Mouse (Mus musculus) intestine, postnatal 0 days (tissue): ENCODE measurements around the gene Zfp185. TPM values are rescaled to one million over a fixed set of nuclear protein-coding genes. Genes with fewer than 3 reads are reported as not detected.

Experiments used
- ATAC-seq: fragments of 200-750 bp; cut with Nextera tagmentation; 2 replicates; pipeline ENCODE4 v1.8.0; 2017; ENCODE audit warnings: mild to moderate bottlenecking, moderate TSS enrichment, moderate library complexity
- H3K27ac ChIP-seq: fragments of 300-500 bp; sonication (generic); 2 replicates; pipeline ENCODE4 v1.5.1; 2014; ENCODE audit warnings: mild to moderate bottlenecking, low read depth, low read length, moderate library complexity
- H3K27me3 ChIP-seq: fragments of 300-500 bp; sonication (generic); replicated peaks from 2 replicates; pipeline ENCODE4 v1.6.1; 2014; ENCODE audit warnings: low read length, mixed read lengths; ENCODE audit not compliant: control insufficient read depth, insufficient read depth
- H3K36me3 ChIP-seq: fragments of 300-500 bp; sonication (generic); 2 replicates; pipeline ENCODE4 v1.6.1; 2014; ENCODE audit warnings: mild to moderate bottlenecking, moderate library complexity; ENCODE audit not compliant: control insufficient read depth, insufficient read depth
- H3K4me1 ChIP-seq: fragments of 300-500 bp; sonication (generic); replicated peaks from 2 replicates; pipeline ENCODE4 v1.6.1; 2014; ENCODE audit warnings: antibody characterized with exemption, low read length, mixed read lengths; ENCODE audit not compliant: control insufficient read depth, insufficient read depth
- H3K4me2 ChIP-seq: fragments of 300-500 bp; sonication (generic); replicated peaks from 2 replicates; pipeline ENCODE4 v1.6.1; 2014; ENCODE audit warnings: low read depth, mild to moderate bottlenecking, moderate library complexity
- H3K4me3 ChIP-seq: fragments of 300-500 bp; sonication (generic); 2 replicates; pipeline ENCODE4 v1.5.1; 2014; ENCODE audit warnings: low read depth, low read length
- H3K9ac ChIP-seq: fragments of 300-500 bp; sonication (generic); 2 replicates; pipeline ENCODE4 v1.6.1; 2014; ENCODE audit warnings: mild to moderate bottlenecking, low read depth, low read length
- H3K9me3 ChIP-seq: fragments of 300-500 bp; sonication (generic); 2 replicates; pipeline ENCODE4 v1.6.1; 2016; ENCODE audit warnings: mixed run types; ENCODE audit not compliant: control insufficient read depth
- CTCF ChIP-seq: sonication (generic); IDR thresholded peaks from 2 replicates; pipeline ENCODE4 v1.5.1; 2016; ENCODE audit warnings: low read depth, mild to moderate bottlenecking, control low read depth, antibody characterized with exemption, moderate library complexity
- WGBS: fragments of 180-500 bp; shearing (Covaris S2); extraction: QIAGEN DNeasy Blood & Tissue Kit; methylation state at CpG from one replicate; pipeline ENCODE4 v1.1.7; 2014; 5-methylcytosine and 5-hydroxymethylcytosine counted together
- polyA plus RNA-seq: library from polyadenylated mRNA; unstranded; fragments of >200 nt; fragmentation: Nextera tagmentation; extraction: Ambion mirVana; gene quantifications from 2 replicates; pipeline ENCODE4 v1.2.1, GENCODE M21; 2015

The Zfp185 gene
- polyA plus RNA-seq, 1 experiment from 2014 or later, result 1.7 TPM

DNA sequence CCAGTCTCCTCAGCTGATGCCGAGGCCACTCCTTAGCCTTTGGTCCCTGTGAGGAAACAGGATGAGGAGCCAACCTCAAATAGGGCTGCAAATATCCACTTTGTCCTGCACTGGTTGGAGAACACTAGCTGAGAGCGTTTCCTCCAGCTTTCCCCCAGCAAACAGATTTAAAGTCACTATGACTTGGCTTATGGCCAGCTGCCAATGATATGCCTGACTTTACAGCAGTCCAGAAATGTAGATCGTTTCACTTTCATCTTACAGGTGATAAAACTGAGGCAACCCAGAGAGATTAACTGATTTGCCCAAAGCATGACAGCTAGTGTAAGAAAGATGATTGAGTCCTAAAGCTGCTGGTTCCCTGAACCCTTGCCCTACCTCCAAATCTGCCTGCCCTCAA lies 8.4 kb downstream of the Zfp185 start:
- Histone ChIP-seq H3K4me2 (no peak overlapping the region), H3K9me3 (no peaks in the 10 kb centered on the region), H3K27me3 (peaks cover 6% of the 10 kb centered on the region; the same call in 1 of the 2 replicates), H3K27ac (no peak overlapping the region), H3K4me1 (no peaks in the 10 kb centered on the region), H3K9ac (no peak overlapping the region), H3K4me3 (no peak overlapping the region), H3K36me3 (no peaks in the 10 kb centered on the region)
- TF ChIP-seq CTCF, result no peak
- 48% methylated on average over 3 of the region's 3 CpGs for WGBS
- ATAC-seq, result peak; percentile 56

DNA sequence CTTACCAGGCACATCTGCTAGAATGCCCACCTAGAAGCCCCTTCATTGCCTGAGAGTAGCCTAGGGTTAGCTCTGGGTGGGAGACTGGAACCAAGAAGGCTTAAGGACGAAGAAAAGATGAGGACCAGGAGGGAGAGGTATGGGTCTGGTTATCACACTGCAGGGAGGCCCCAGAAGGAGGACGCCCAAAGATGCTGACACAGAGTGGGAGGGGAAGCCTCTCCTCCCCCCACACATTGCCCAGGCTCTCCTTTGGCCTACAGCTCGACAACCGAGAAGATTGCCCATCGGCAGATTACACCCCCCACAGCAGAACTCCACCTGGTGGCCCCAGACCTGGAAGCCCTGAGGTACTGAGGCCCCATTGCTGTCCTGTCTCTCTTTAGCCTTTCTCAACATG lies 16.0 kb downstream of the Zfp185 start:
- H3K4me3 ChIP-seq, result no peak overlapping the region
- no peak overlapping the region for H3K27ac ChIP-seq
- no peak overlapping the region for H3K9ac ChIP-seq
- no peak overlapping the region for H3K4me2 ChIP-seq
- TF ChIP-seq CTCF, result no peak
- no peaks in the 10 kb centered on the region for H3K36me3 ChIP-seq
- peaks cover 2% of the 10 kb centered on the region; the same call in 1 of the 2 replicates for H3K27me3 ChIP-seq
- H3K4me1 ChIP-seq, result no peaks in the 10 kb centered on the region
- WGBS, result 84% methylated on average over 5 of the region's 5 CpGs
- ATAC-seq, result no peak
- H3K9me3 ChIP-seq, result no peaks in the 10 kb centered on the region

DNA sequence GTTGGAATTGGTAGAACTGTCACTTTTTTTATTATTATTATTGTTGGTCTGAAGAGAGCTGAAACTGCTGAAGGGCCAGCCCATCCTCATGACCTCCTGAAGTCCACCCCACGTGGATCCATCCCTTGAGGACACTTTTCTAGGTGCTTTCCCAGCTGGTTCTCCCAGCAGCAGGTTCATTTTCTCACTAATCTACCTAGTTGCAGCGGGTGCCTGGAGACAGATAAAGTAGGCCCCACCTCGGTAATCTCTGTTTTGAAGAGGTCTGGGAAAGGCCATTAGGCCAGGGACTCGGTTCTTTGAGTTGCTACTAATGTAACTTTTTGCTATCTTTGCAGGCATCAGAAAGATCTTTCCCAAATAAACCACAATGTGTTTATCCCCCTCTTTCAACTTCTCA lies 18.5 kb downstream of the Zfp185 start:
- TF ChIP-seq CTCF, result no peak
- Histone ChIP-seq H3K4me2 (no peak overlapping the region), H3K27me3 (0 out of 2 replicates have a peak, but pooled peaks cover 2% of the 10 kb centered on the region), H3K27ac (no peak overlapping the region), H3K9ac (no peak overlapping the region), H3K4me1 (no peaks in the 10 kb centered on the region), H3K4me3 (no peak overlapping the region), H3K36me3 (no peaks in the 10 kb centered on the region), H3K9me3 (no peaks in the 10 kb centered on the region)
- ATAC-seq, result no peak
- WGBS, result 60% methylated on average over 4 of the region's 4 CpGs

GRCm38 (mm10) chrX:73007597-73008479 lies 20.7 kb downstream of the Zfp185 start:
- Histone ChIP-seq H3K36me3 (no peaks in the 10 kb centered on the region), H3K4me1 (no peaks in the 10 kb centered on the region), H3K27me3 (0 out of 2 replicates have a peak, but pooled peaks cover 2% of the 10 kb centered on the region), H3K4me3 (peak overlapping the region; percentile 26), H3K9ac (no peak overlapping the region), H3K9me3 (no peaks in the 10 kb centered on the region), H3K27ac (no peak overlapping the region), H3K4me2 (peak overlapping the region; percentile 56)
- ATAC-seq, result peak; percentile 99
- 23% methylated on average over 23 of the region's 27 CpGs for WGBS
- TF ChIP-seq CTCF, result peak; percentile 86

DNA sequence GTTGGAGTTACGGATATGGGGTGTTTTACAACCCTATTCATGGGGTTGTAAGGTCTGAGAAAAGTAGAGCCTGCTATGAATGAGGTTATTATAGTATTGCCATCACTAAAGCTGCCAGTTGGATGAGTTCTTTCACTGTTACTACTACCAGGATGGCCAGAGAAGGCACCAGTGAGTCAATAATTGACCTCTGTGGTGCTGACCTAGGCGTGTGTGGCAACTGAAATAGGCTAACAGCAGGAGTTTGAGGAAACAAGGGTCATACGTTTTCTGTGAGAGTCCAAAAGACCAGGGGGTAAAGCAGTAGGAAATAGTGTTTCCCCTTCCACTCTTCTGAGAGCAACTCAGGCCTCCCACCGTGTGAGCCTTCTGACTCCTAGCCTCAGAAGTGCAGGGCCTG lies 25.7 kb downstream of the Zfp185 start:
- Histone ChIP-seq H3K9me3 (no peaks in the 10 kb centered on the region), H3K9ac (no peak overlapping the region), H3K4me1 (no peaks in the 10 kb centered on the region), H3K27me3 (no peaks in the 10 kb centered on the region), H3K27ac (no peak overlapping the region), H3K36me3 (no peaks in the 10 kb centered on the region), H3K4me3 (no peak overlapping the region), H3K4me2 (no peak overlapping the region)
- no peak for ATAC-seq
- whole genome bisulfite sequencing, result 50% methylated on average over 4 of the region's 4 CpGs
- TF ChIP-seq CTCF, result peak; percentile 11; the same call in 1 of the 2 replicates

GRCm38 (mm10) chrX:73037003-73037402 lies 49.9 kb downstream of the Zfp185 start, which contains the start of gene Pnma5:
TSS of gene Pnma5 (minus strand) at chrX:73037103.
- Histone ChIP-seq H3K9me3 (no peaks in the 10 kb centered on the region), H3K36me3 (no peaks in the 10 kb centered on the region), H3K4me1 (no peaks in the 10 kb centered on the region), H3K9ac (no peak within 1 kb of the TSS), H3K4me3 (no peak within 1 kb of the TSS), H3K27me3 (no peaks in the 10 kb centered on the region), H3K4me2 (no peak within 1 kb of the TSS), H3K27ac (no peak within 1 kb of the TSS)
- no peak for TF ChIP-seq CTCF
- 75% methylated on average over 1 of the region's 1 CpGs for WGBS
- ATAC-seq, result no peak
